Mouse (Mus musculus): ENCODE results near the gene Olfr672. TPM values are rescaled to one million over a fixed set of nuclear protein-coding genes. Genes with fewer than 3 reads are reported as not detected.
"Not testable (repeated sequence)": the region's sequence is repeated elsewhere in the genome, so short reads cannot be mapped to it uniquely, and the experiment has no call there.

Olfr672 gene
- not detected in 2 replicates for polyA plus RNA-seq (2014; fragmentation: Nextera tagmentation; extraction: Ambion mirVana)

DNA sequence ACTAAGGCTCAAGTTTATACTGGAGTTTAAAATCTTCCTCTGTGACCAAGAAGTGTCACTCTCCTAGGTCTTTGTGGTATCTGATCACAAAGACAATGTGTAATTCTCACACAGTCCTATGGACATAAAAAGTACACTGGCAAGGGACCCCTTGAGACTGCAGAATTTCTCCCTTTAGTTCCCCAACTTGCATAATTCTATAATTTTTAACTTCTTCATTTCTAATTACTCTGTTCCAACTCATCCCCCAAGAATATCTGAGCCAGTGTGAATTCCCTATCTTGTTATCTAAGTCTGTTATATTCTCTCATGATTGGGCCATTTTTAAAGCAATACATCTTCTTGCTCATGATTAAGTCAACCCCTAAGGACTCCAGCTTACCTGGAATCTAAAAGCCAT lies at the start of gene Olfr672:
Gene Olfr672, minus strand, starts transcription at position 101 of the 400 bp plus-strand sequence.
- Histone ChIP-seq H3K4me1 (ENCODE audit: control insufficient read depth, insufficient read depth, low read length) (no peaks in the 10 kb centered on the region), H3K27me3 (ENCODE audit: control insufficient read depth, insufficient read depth, low read length) (no peaks in the 10 kb centered on the region), H3K9ac (ENCODE audit: low read length) (no peak within 1 kb of the TSS), H3K4me3 (ENCODE audit: low read depth, low read length) (no peak within 1 kb of the TSS), H3K9me3 (ENCODE audit: control insufficient read depth, low read length) (no peaks in the 10 kb centered on the region), H3K27ac (ENCODE audit: low read depth, low read length) (no peak within 1 kb of the TSS), H3K4me2 (no peak within 1 kb of the TSS), H3K36me3 (ENCODE audit: control insufficient read depth, insufficient read depth, low read length) (no peaks in the 10 kb centered on the region)
- no peak for ATAC-seq (ENCODE audit: low FRiP score)
- DNase-seq (ENCODE audit: low spot score, missing footprints) = no peak

DNA sequence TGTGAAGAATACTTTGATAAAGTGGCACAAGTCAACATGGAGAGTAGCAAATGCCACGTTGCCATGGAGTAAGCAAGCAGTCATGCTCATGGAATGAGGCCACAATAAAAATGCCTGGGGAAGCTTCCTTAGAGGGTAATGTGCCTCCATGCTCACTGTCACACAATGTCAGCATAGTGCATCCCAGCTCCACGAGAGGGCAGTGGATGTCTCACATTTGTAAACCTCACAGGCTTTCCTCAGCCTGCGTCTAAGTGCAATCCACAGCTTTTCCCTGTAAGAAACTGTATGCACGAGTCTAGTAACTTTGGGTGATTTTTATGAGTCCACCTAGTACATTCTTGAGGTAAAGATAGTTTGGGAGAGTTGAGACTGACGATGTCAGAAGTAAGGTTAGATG lies 32.0 kb upstream of the Olfr672 start:
- H3K4me3 ChIP-seq (ENCODE audit: low read depth, low read length); H3K27me3 ChIP-seq (ENCODE audit: control insufficient read depth, insufficient read depth, low read length); H3K4me2 ChIP-seq; H3K27ac ChIP-seq (ENCODE audit: low read depth, low read length); H3K36me3 ChIP-seq (ENCODE audit: control insufficient read depth, insufficient read depth, low read length); H3K9me3 ChIP-seq (ENCODE audit: control insufficient read depth, low read length); DNase-seq (ENCODE audit: low spot score, missing footprints); ATAC-seq (ENCODE audit: low FRiP score); H3K9ac ChIP-seq (ENCODE audit: low read length); H3K4me1 ChIP-seq (ENCODE audit: control insufficient read depth, insufficient read depth, low read length): not testable (repeated sequence)
- WGBS = 63% methylated on average over 5 of the region's 5 CpGs

DNA sequence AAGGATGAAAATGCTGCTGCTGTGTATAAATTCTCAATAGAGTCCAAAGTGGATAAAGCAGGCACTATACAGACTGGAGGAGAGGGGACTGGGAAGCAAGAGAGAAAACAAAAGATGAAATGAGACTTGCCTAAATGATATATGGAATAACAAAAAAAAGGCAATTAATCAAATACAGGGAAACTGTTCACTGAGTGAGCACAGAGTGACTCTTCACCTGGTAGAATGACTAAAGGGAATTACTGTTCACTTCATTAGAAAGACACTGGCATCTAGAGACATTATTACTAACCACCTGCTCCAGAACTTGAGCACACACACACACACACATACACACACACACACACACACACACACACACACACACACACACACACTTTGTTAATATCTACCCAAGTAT lies 30.6 kb upstream of the Olfr672 start, which contains the start of gene Olfr676:
Gene Olfr676, plus strand, starts transcription at position 301 of the 400 bp plus-strand sequence.
- DNase-seq (ENCODE audit: low spot score, missing footprints) = no peak
- ATAC-seq (ENCODE audit: low FRiP score) = no peak
- no peak within 1 kb of the TSS for H3K9ac ChIP-seq (ENCODE audit: low read length)
- H3K9me3 ChIP-seq (ENCODE audit: control insufficient read depth, low read length) = no peaks in the 10 kb centered on the region
- no peak within 1 kb of the TSS for H3K27ac ChIP-seq (ENCODE audit: low read depth, low read length)
- no peaks in the 10 kb centered on the region for H3K36me3 ChIP-seq (ENCODE audit: control insufficient read depth, insufficient read depth, low read length)
- H3K4me3 ChIP-seq (ENCODE audit: low read depth, low read length) = no peak within 1 kb of the TSS
- no peak within 1 kb of the TSS for H3K4me2 ChIP-seq
- no peaks in the 10 kb centered on the region for H3K27me3 ChIP-seq (ENCODE audit: control insufficient read depth, insufficient read depth, low read length)
- H3K4me1 ChIP-seq (ENCODE audit: control insufficient read depth, insufficient read depth, low read length) = no peaks in the 10 kb centered on the region

DNA sequence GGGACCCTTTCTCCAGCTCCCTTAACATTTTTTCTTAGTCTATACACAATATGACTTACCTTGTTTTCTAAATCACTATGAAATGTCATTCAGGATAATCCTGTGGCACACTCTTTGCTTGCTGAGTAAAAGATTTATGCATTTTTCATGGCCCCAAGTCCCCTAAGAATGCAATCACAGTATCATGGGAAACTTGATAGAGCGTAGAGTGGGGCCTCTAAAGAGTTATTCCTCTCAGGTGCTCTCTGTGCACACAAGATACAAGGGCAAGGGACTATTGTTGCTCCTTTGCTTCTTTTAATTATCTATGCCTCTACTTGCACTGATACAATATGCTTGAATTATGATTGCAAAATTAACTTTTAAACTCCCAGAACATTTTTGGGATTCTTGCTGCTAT lies 26.5 kb upstream of the Olfr672 start, which contains the start of gene Olfr675:
Gene Olfr675, minus strand, starts transcription at position 101 of the 400 bp plus-strand sequence.
- ATAC-seq (ENCODE audit: low FRiP score) = no peak
- WGBS = 76% methylated on average over 1 of the region's 1 CpGs
- H3K36me3 ChIP-seq (ENCODE audit: control insufficient read depth, insufficient read depth, low read length) = no peaks in the 10 kb centered on the region

DNA sequence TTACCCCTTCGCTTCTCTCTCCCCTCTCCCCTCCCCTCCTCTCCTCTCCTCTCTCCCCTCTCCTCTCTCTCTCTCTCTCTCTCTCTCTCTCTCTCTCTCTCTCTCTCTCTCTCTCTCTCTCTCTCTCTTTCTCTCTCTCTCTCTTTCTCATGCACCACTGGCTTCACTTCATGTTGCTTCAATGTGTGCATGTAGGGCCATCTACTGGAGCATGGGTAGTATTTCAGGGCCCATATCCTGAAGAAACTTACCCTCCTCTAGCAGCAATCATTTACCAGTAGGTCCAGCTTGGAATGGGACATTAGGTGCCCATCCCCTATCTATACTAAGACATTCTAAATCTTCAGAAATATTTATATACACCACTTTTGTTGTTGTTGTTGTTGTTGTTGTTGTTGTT lies 20.7 kb upstream of the Olfr672 start:
- Histone ChIP-seq H3K4me2 (no peak overlapping the region), H3K27ac (ENCODE audit: low read depth, low read length) (no peak overlapping the region), H3K36me3 (ENCODE audit: control insufficient read depth, insufficient read depth, low read length) (no peaks in the 10 kb centered on the region), H3K9ac (ENCODE audit: low read length) (no peak overlapping the region), H3K4me1 (ENCODE audit: control insufficient read depth, insufficient read depth, low read length) (no peaks in the 10 kb centered on the region), H3K27me3 (ENCODE audit: control insufficient read depth, insufficient read depth, low read length) (no peaks in the 10 kb centered on the region), H3K4me3 (ENCODE audit: low read depth, low read length) (no peak overlapping the region), H3K9me3 (ENCODE audit: control insufficient read depth, low read length) (no peaks in the 10 kb centered on the region)
- no peak for ATAC-seq (ENCODE audit: low FRiP score)
- no peak for DNase-seq (ENCODE audit: low spot score, missing footprints)
- 76% methylated on average over 1 of the region's 1 CpGs for WGBS

More for the DNA sequence above, 26.5 kb upstream of the Olfr672 start, which contains the start of gene Olfr675:
- Histone ChIP-seq H3K9ac (ENCODE audit: low read length) (no peak within 1 kb of the TSS), H3K4me3 (ENCODE audit: low read depth, low read length) (no peak within 1 kb of the TSS), H3K27me3 (ENCODE audit: control insufficient read depth, insufficient read depth, low read length) (no peaks in the 10 kb centered on the region), H3K27ac (ENCODE audit: low read depth, low read length) (no peak within 1 kb of the TSS), H3K4me2 (no peak within 1 kb of the TSS), H3K4me1 (ENCODE audit: control insufficient read depth, insufficient read depth, low read length) (no peaks in the 10 kb centered on the region), H3K9me3 (ENCODE audit: control insufficient read depth, low read length) (no peaks in the 10 kb centered on the region)
- no peak for DNase-seq (ENCODE audit: low spot score, missing footprints)

DNA sequence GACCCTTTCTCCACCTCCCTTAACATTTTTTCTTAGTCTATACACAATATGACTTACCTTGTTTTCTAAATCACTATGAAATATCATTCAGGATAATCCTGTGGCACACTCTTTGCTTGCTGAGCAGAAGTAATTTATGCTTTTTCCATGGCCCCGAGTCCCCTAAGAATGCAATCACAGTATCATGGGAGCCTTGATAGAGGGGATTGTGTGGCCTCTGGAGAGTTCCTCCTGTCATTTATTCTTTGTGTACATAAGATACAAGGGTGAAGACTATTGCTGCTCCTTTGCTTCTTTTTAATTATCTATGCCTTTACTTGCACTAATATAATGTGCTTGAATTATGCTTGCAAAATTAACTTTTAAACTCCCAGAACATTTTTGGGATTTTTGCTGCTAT lies 22.8 kb downstream of the Olfr672 start, which contains the start of gene Olfr671:
Gene Olfr671, minus strand, starts transcription at position 101 of the 400 bp plus-strand sequence.
- H3K4me3 ChIP-seq (ENCODE audit: low read depth, low read length) = no peak within 1 kb of the TSS
- DNase-seq (ENCODE audit: low spot score, missing footprints) = no peak
- no peaks in the 10 kb centered on the region for H3K27me3 ChIP-seq (ENCODE audit: control insufficient read depth, insufficient read depth, low read length)
- ATAC-seq (ENCODE audit: low FRiP score) = no peak
- H3K36me3 ChIP-seq (ENCODE audit: control insufficient read depth, insufficient read depth, low read length) = no peaks in the 10 kb centered on the region
- 91% methylated on average over 1 of the region's 1 CpGs for WGBS
- H3K9ac ChIP-seq (ENCODE audit: low read length) = no peak within 1 kb of the TSS
- H3K27ac ChIP-seq (ENCODE audit: low read depth, low read length) = no peak within 1 kb of the TSS
- no peaks in the 10 kb centered on the region for H3K4me1 ChIP-seq (ENCODE audit: control insufficient read depth, insufficient read depth, low read length)
- no peaks in the 10 kb centered on the region for H3K9me3 ChIP-seq (ENCODE audit: control insufficient read depth, low read length)
- H3K4me2 ChIP-seq = no peak within 1 kb of the TSS

DNA sequence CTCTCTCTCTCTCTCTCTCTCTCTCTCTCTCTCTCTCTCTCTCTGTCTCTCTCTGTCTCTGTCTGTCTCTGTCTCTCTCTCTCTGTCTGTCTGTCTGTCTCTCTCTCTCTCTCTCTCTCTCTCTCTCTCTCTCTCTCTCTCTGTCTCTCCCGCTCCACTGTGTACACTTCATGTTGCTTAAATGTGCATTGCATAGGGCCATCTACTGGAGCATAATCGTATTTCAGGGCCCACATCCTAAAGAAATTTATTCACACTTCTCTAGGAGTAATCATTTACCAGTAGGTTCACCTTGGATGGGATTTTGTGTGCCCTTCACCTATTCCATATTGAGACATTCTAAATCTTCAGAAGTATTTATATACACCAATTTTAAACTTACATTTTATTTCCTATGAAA lies 29.3 kb downstream of the Olfr672 start:
- not testable (repeated sequence) for H3K4me3 ChIP-seq (ENCODE audit: low read depth, low read length); H3K4me2 ChIP-seq; DNase-seq (ENCODE audit: low spot score, missing footprints); H3K27ac ChIP-seq (ENCODE audit: low read depth, low read length); ATAC-seq (ENCODE audit: low FRiP score); H3K9ac ChIP-seq (ENCODE audit: low read length); H3K36me3 ChIP-seq (ENCODE audit: control insufficient read depth, insufficient read depth, low read length); H3K9me3 ChIP-seq (ENCODE audit: control insufficient read depth, low read length); H3K27me3 ChIP-seq (ENCODE audit: control insufficient read depth, insufficient read depth, low read length); H3K4me1 ChIP-seq (ENCODE audit: control insufficient read depth, insufficient read depth, low read length)
- WGBS = 65% methylated on average over 2 of the region's 2 CpGs

DNA sequence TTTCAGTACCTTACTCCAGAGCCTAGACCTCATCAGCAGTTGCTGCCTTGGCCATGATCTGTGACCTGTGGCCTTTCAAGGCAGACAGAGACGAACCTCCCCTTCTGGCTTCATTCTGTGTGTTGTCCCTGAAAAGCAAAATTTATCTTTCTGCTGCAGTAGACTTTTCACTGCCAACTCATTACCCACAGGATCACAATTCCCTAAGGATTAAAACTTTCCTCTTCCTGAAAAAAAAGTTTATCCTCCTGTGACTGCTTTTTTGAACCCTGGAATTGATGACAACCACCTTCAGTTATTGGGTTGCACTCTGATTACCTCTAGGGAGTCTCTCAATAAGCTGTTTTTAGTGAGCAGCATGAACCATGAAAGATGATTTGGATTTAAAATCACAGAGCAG lies 39.3 kb downstream of the Olfr672 start, which contains the start of gene Olfr670:
Gene Olfr670, minus strand, starts transcription at position 101 of the 400 bp plus-strand sequence.
- Histone ChIP-seq H3K27me3 (ENCODE audit: control insufficient read depth, insufficient read depth, low read length) (no peaks in the 10 kb centered on the region), H3K4me2 (no peak within 1 kb of the TSS), H3K9ac (ENCODE audit: low read length) (no peak within 1 kb of the TSS), H3K36me3 (ENCODE audit: control insufficient read depth, insufficient read depth, low read length) (no peaks in the 10 kb centered on the region), H3K4me1 (ENCODE audit: control insufficient read depth, insufficient read depth, low read length) (no peaks in the 10 kb centered on the region), H3K9me3 (ENCODE audit: control insufficient read depth, low read length) (no peaks in the 10 kb centered on the region), H3K27ac (ENCODE audit: low read depth, low read length) (no peak within 1 kb of the TSS), H3K4me3 (ENCODE audit: low read depth, low read length) (no peak within 1 kb of the TSS)
- ATAC-seq (ENCODE audit: low FRiP score) (no peak), DNase-seq (ENCODE audit: low spot score, missing footprints) (no peak)
- WGBS = 64% methylated on average over 1 of the region's 1 CpGs

DNA sequence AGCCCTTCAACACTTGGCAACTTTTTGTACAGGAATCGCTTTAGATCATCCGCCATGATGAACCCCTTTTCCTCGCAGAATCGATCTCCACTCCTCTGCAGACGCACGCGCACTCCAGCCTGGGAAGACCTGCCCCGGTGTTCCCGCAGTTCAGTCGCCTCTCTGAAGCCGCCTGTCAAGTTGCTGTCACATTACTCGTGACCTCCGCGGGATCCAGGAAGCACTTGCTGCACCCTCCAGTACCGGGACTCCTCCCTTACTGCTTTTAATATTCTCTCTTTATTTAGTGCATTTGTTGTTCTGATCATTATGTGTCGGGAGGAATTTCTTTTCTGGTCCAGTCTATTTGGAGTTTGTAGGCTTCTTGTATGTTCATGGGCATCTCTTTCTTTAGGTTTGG lies 51.6 kb downstream of the Olfr672 start:
- not testable (repeated sequence) for H3K4me2 ChIP-seq; H3K9me3 ChIP-seq (ENCODE audit: control insufficient read depth, low read length); H3K27me3 ChIP-seq (ENCODE audit: control insufficient read depth, insufficient read depth, low read length); H3K4me1 ChIP-seq (ENCODE audit: control insufficient read depth, insufficient read depth, low read length); H3K27ac ChIP-seq (ENCODE audit: low read depth, low read length); DNase-seq (ENCODE audit: low spot score, missing footprints); H3K36me3 ChIP-seq (ENCODE audit: control insufficient read depth, insufficient read depth, low read length); H3K4me3 ChIP-seq (ENCODE audit: low read depth, low read length); H3K9ac ChIP-seq (ENCODE audit: low read length); ATAC-seq (ENCODE audit: low FRiP score)
- WGBS = 96% methylated on average over 16 of the region's 16 CpGs
